Mouse (Mus musculus) lung, embryonic 15.5 days (tissue): ENCODE measurements around the gene Rnf157. TPM values are rescaled to one million over a fixed set of nuclear protein-coding genes. Genes with fewer than 3 reads are reported as not detected.

Experiments used
- ATAC-seq: fragments of 200-750 bp; cut with Nextera tagmentation; 2 replicates; pipeline ENCODE4 v1.8.0; 2017; ENCODE audit warnings: moderate number of reproducible peaks, borderline replicate concordance; ENCODE audit not compliant: low FRiP score, low TSS enrichment; ENCODE audit errors: extremely low read depth
- H3K27ac ChIP-seq: fragments of 300-500 bp; sonication (generic); 2 replicates; pipeline ENCODE4 v1.5.1; 2015; ENCODE audit warnings: moderate library complexity, mild to moderate bottlenecking, inconsistent platforms
- H3K27me3 ChIP-seq: fragments of 300-500 bp; sonication (generic); 2 replicates; pipeline ENCODE4 v1.6.1; 2015; ENCODE audit warnings: inconsistent platforms
- H3K36me3 ChIP-seq: fragments of 300-500 bp; sonication (generic); 2 replicates; pipeline ENCODE4 v1.6.1; 2015; ENCODE audit warnings: inconsistent platforms
- H3K4me1 ChIP-seq: fragments of 300-500 bp; sonication (generic); 2 replicates; pipeline ENCODE4 v1.6.1; 2015; ENCODE audit warnings: inconsistent platforms
- H3K4me2 ChIP-seq: fragments of 300-500 bp; sonication (generic); 2 replicates; pipeline ENCODE4 v1.6.1; 2015; ENCODE audit warnings: inconsistent platforms, mild to moderate bottlenecking, moderate library complexity
- H3K4me3 ChIP-seq: fragments of 300-500 bp; sonication (generic); 2 replicates; pipeline ENCODE4 v1.5.1; 2015; ENCODE audit warnings: mild to moderate bottlenecking, inconsistent platforms
- H3K9ac ChIP-seq: fragments of 300-500 bp; sonication (generic); 2 replicates; pipeline ENCODE4 v1.6.1; 2015; ENCODE audit warnings: inconsistent platforms
- H3K9me3 ChIP-seq: fragments of 300-500 bp; sonication (generic); 2 replicates; pipeline ENCODE4 v1.6.1; 2016; ENCODE audit warnings: inconsistent platforms
- WGBS: fragments of 180-500 bp; shearing (Covaris S2); methylation state at CpG from one replicate; pipeline ENCODE4 v1.1.7; 2015; 5-methylcytosine and 5-hydroxymethylcytosine counted together
- polyA plus RNA-seq: library from polyadenylated mRNA; unstranded; fragments of >200 nt; fragmentation: Nextera tagmentation; extraction: Ambion mirVana; gene quantifications from 2 replicates; pipeline ENCODE4 v1.2.1, GENCODE M21; 2015

Rnf157 gene
- 11.1 and 11.4 TPM in 2 replicates for polyA plus RNA-seq

- peak within 1 kb of the TSS; percentile 97 for H3K4me2 ChIP-seq
- no peaks in the 10 kb centered on the region for H3K27me3 ChIP-seq
- WGBS: 3% methylated on average over 54 of the region's 82 CpGs
- peak within 1 kb of the TSS; percentile 51 for H3K27ac ChIP-seq
- H3K4me1 ChIP-seq: peaks cover 24% of the 10 kb centered on the region
- peak; percentile 90 for ATAC-seq
- no peaks in the 10 kb centered on the region for H3K9me3 ChIP-seq
- H3K4me3 ChIP-seq: peak within 1 kb of the TSS; percentile 69
- H3K9ac ChIP-seq: peak within 1 kb of the TSS; percentile 57
- H3K36me3 ChIP-seq: no peaks in the 10 kb centered on the region
Observed at GRCm38 (mm10) chr11:116412904-116413630, at the start of gene Rnf157. Gene Rnf157 (minus strand): TSS chr11:116413032.

DNA sequence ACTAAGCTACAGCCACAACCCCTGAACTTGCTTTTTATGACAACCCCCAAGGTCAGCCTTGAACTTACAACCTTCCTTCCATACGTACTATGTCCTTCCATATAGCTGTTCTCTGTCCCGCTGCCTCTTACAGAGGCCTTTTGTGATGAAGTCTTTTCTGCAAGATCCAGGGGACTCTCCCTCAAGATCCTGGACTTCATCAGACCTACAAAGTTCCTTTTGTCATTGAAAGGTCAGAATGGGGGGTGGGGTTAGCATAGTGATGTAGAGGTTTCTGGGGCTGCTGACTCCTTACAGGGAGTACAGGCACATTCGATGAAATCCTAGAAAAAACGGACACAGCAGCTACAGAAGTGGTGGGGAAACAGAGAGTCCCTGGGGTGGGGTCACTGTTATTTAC is 47.0 kb upstream of the Rnf157 start:
- H3K27ac ChIP-seq: no peak overlapping the region
- H3K9me3 ChIP-seq: no peaks in the 10 kb centered on the region
- H3K27me3 ChIP-seq: no peaks in the 10 kb centered on the region; the same call in 1 of the 2 replicates
- 67% methylated on average over 4 of the region's 4 CpGs for WGBS
- H3K36me3 ChIP-seq: no peaks in the 10 kb centered on the region
- 0 out of 2 replicates have a peak, but pooled peaks cover 3% of the 10 kb centered on the region for H3K4me1 ChIP-seq
- no peak overlapping the region for H3K9ac ChIP-seq
- H3K4me2 ChIP-seq: no peak overlapping the region
- ATAC-seq: no peak
- H3K4me3 ChIP-seq: no peak overlapping the region

GRCm38 (mm10) chr11:116456234-116456633 is 43.4 kb upstream of the Rnf157 start:
- whole genome bisulfite sequencing: 79% methylated on average over 8 of the region's 8 CpGs
- H3K27ac ChIP-seq: no peak overlapping the region
- no peaks in the 10 kb centered on the region for H3K4me1 ChIP-seq
- no peaks in the 10 kb centered on the region for H3K9me3 ChIP-seq
- no peaks in the 10 kb centered on the region for H3K36me3 ChIP-seq
- no peak overlapping the region for H3K4me2 ChIP-seq
- no peak for ATAC-seq
- H3K4me3 ChIP-seq: no peak overlapping the region
- H3K27me3 ChIP-seq: no peaks in the 10 kb centered on the region; the same call in 1 of the 2 replicates
- no peak overlapping the region for H3K9ac ChIP-seq

DNA sequence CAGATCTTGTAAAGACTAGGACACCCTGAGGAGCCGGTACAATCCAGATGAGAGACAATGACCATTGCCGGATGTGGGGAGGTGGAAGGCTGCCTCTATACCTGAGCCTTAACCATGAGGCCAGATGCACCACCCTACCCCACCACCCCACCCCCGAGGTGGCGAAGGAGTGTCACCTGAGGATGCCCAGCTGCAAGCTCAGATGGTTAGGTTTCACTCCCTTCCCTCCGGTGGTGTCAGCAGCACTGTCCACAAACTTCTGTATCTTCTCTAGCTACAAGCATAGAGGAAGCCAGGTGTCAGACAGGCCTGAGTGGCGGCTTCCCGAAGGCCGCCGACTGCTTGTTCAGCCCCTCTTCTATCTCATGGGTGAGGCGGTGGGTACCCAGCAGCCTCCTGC is 41.1 kb upstream of the Rnf157 start:
- WGBS: 80% methylated on average over 10 of the region's 10 CpGs
- Histone ChIP-seq H3K9ac (no peak overlapping the region), H3K27ac (no peak overlapping the region), H3K9me3 (no peaks in the 10 kb centered on the region), H3K4me2 (no peak overlapping the region), H3K4me1 (no peaks in the 10 kb centered on the region), H3K4me3 (no peak overlapping the region), H3K27me3 (no peaks in the 10 kb centered on the region; the same call in 1 of the 2 replicates), H3K36me3 (no peaks in the 10 kb centered on the region)
- ATAC-seq: no peak

DNA sequence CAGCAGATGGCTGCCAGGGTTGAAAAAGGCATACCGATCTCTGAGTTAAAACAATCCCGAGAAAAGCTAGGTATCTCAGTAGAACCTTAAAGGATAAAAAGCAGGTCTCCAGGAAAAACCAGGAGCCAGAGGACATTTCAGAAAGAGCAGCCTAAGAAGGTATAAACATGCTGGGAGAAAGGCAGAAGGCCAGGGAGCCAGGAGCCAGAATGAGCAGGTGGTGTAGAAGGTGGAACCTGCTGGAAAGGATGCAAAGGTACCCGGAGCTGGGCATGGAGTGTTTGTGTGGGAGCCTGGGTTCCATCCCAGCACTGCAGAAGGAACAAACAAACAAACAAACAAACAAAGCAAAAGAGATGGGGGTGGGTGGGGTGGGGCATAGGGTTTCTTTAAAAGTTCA is 36.5 kb upstream of the Rnf157 start:
- Histone ChIP-seq H3K9ac (no peak overlapping the region), H3K4me2 (no peak overlapping the region), H3K36me3 (no peaks in the 10 kb centered on the region), H3K27me3 (peaks cover 22% of the 10 kb centered on the region), H3K9me3 (no peaks in the 10 kb centered on the region), H3K27ac (no peak overlapping the region), H3K4me1 (peaks cover 8% of the 10 kb centered on the region), H3K4me3 (no peak overlapping the region)
- WGBS: 86% methylated on average over 3 of the region's 3 CpGs
- ATAC-seq: no peak

GRCm38 (mm10) chr11:116447822-116448221 is 35.0 kb upstream of the Rnf157 start:
- Histone ChIP-seq H3K9ac (no peak overlapping the region), H3K4me3 (no peak overlapping the region), H3K9me3 (no peaks in the 10 kb centered on the region), H3K4me2 (no peak overlapping the region), H3K27me3 (peaks cover 22% of the 10 kb centered on the region), H3K27ac (no peak overlapping the region), H3K36me3 (no peaks in the 10 kb centered on the region), H3K4me1 (peaks cover 8% of the 10 kb centered on the region)
- ATAC-seq: no peak
- 65% methylated on average over 5 of the region's 5 CpGs for WGBS

DNA sequence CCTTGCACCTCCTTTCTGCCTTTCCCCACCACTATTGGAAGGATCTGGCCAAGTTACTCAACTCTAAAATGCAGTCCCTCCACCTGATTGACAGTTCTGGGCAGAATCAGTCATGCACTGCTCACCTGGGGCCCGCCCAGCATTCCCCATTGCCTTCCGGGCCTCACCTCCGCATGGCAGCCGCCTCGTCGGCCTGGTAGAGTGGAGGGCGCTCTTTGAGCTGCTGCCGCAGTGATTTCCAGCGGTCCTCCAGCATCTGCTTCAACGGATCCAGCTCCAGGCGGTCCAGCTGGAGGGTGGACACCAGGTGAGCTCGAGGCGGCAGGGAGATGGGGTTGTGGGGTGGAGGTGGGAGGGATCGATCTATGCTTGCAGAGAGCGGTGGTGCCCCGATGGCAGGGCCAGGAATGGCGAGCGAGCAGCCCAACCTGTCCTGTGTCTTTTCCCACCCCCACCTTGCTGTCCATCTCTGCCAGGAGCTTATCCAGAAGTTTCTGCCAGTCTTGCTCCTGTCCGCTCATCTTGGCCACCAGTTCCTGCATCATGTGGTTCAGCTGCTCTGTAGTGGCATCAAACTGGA is 33.6 kb upstream of the Rnf157 start:
- Histone ChIP-seq H3K4me2 (peak overlapping the region; percentile 42), H3K36me3 (no peaks in the 10 kb centered on the region), H3K4me3 (no peak overlapping the region), H3K27ac (no peak overlapping the region), H3K27me3 (peaks cover 22% of the 10 kb centered on the region), H3K9ac (no peak overlapping the region; the same call in 1 of the 2 replicates), H3K9me3 (no peaks in the 10 kb centered on the region), H3K4me1 (peaks cover 8% of the 10 kb centered on the region)
- 15% methylated on average over 19 of the region's 19 CpGs for WGBS
- ATAC-seq: peak; percentile 2; the same call in 1 of the 2 replicates

- 20% methylated on average over 16 of the region's 16 CpGs for WGBS
- no peak overlapping the region for H3K9ac ChIP-seq
- H3K4me2 ChIP-seq: peak overlapping the region; percentile 42; the same call in 1 of the 2 replicates
Observed at GRCm38 (mm10) chr11:116445596-116446307, 32.9 kb upstream of the Rnf157 start.

GRCm38 (mm10) chr11:116443935-116444334 is 31.1 kb upstream of the Rnf157 start:
- H3K9me3 ChIP-seq: no peaks in the 10 kb centered on the region
- WGBS: 89% methylated on average over 6 of the region's 6 CpGs
- no peak overlapping the region for H3K9ac ChIP-seq
- H3K4me1 ChIP-seq: peaks cover 20% of the 10 kb centered on the region
- H3K4me2 ChIP-seq: no peak overlapping the region
- peaks cover 22% of the 10 kb centered on the region for H3K27me3 ChIP-seq
- no peak overlapping the region for H3K27ac ChIP-seq
- ATAC-seq: no peak
- H3K4me3 ChIP-seq: no peak overlapping the region
- H3K36me3 ChIP-seq: peaks cover 7% of the 10 kb centered on the region

More at GRCm38 (mm10) chr11:116445596-116446307, 32.9 kb upstream of the Rnf157 start:
- Histone ChIP-seq H3K27ac (no peak overlapping the region), H3K4me1 (peaks cover 8% of the 10 kb centered on the region), H3K9me3 (no peaks in the 10 kb centered on the region), H3K27me3 (peaks cover 22% of the 10 kb centered on the region), H3K36me3 (no peaks in the 10 kb centered on the region), H3K4me3 (no peak overlapping the region)
- ATAC-seq: peak; percentile 52

DNA sequence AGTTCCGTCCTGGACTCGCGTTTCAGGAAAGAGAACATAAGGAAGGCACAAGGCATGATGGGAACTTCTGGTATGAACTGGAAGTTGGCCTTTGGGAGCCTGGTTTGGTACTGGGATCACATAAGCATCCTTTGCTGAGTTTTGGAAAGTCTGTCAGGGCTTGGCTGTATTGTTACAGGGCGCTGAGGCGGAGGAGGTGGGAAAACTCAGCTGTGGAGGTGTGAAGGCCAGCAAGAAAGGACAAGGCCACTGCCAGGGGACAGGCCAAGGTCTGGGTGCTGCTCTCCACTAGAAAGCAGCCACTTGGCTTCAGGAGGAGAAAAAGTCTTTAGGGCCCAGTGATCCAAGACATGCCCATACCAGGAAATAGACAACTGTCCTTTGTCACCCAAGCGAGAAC is 30.5 kb upstream of the Rnf157 start:
- H3K4me1 ChIP-seq: peaks cover 20% of the 10 kb centered on the region
- no peak for ATAC-seq
- no peaks in the 10 kb centered on the region for H3K9me3 ChIP-seq
- 79% methylated on average over 6 of the region's 6 CpGs for WGBS
- H3K27ac ChIP-seq: no peak overlapping the region
- peaks cover 22% of the 10 kb centered on the region for H3K27me3 ChIP-seq
- no peak overlapping the region for H3K9ac ChIP-seq
- no peak overlapping the region for H3K4me2 ChIP-seq
- H3K36me3 ChIP-seq: peaks cover 9% of the 10 kb centered on the region
- no peak overlapping the region for H3K4me3 ChIP-seq

GRCm38 (mm10) chr11:116442867-116443177 is 30.0 kb upstream of the Rnf157 start:
- no peaks in the 10 kb centered on the region for H3K9me3 ChIP-seq
- H3K9ac ChIP-seq: no peak overlapping the region
- WGBS: 56% methylated on average over 6 of the region's 6 CpGs
- peaks cover 20% of the 10 kb centered on the region for H3K4me1 ChIP-seq
- no peak overlapping the region for H3K4me2 ChIP-seq
- H3K27me3 ChIP-seq: peaks cover 17% of the 10 kb centered on the region
- H3K27ac ChIP-seq: no peak overlapping the region
- H3K36me3 ChIP-seq: peaks cover 9% of the 10 kb centered on the region
- H3K4me3 ChIP-seq: no peak overlapping the region
- ATAC-seq: no peak
